Mouse (Mus musculus): ENCODE measurements around the gene Hoxc9.

The Hoxc9 gene

DNA sequence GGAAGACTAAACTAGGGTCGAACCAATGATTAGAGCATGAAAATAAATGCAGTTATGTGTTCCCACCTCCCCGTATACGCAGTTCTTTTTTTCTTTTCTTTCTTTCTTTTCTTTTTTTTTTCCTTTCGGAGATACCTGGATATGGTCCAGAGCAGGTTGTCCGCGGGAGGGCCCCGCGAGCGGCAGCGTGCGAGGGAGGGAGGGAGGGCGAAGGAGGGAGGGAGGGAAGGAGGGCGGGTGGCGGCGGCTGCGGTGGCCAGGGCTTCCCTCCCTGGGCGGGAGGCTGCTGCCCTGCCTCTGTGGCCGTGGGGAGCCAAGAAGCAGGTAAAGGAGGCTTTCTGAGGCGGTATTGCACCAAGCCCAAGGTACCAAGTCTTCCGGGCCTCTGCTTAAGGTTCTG lies at the start of gene Hoxc9:
Gene Hoxc9 (plus strand): TSS at position 269 of the 400 bp plus-strand sequence.
- DNase-seq (ENCODE audit: low spot score): no peak

GRCm38 (mm10) chr15:102927032-102927645 lies 49.1 kb upstream of the Hoxc9 start:
- no peak for DNase-seq (ENCODE audit: low spot score)

DNA sequence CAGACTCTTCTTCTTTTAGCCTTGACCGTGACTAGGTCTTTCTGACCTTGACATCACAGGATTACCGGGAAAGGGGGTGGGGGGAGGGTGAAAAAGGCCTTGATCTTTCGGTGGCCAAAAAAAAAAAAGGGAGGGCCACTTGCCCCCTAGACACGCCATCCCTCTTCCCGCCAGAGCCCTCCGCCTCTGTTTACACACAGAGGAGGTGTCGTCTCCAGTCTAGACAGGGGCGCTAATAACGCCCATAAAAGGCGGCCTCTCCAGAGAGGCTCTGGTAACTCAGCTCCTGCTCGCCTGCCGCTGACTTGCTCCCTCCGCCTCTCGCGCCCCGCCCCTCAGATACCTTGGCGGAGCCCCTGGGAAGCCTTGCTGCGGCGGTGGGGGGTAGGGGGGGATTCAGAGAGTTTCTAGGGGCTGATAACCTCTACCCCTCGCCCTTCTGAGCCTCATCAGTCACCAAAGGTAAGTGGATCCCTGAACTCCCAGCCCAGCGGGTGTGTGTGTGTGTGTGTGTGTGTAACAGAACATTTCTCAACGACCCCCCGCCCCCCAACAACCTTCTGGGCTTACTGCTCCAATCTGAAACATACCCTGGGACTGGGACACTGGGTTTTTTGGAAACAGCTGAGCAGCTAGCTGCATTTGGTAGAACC lies 44.4 kb upstream of the Hoxc9 start:
- DNase-seq (ENCODE audit: low spot score): no peak

GRCm38 (mm10) chr15:102934438-102934837 lies 41.8 kb upstream of the Hoxc9 start:
- DNase-seq (ENCODE audit: low spot score): no peak

- DNase-seq (ENCODE audit: low spot score): no peak
Measured at GRCm38 (mm10) chr15:102934897-102935296, 41.3 kb upstream of the Hoxc9 start.

- DNase-seq (ENCODE audit: low spot score): no peak
Measured at GRCm38 (mm10) chr15:102936279-102936972, 39.8 kb upstream of the Hoxc9 start, which contains the start of gene Hoxc12. Gene Hoxc12, plus strand, starts transcription at chr15:102936757.

GRCm38 (mm10) chr15:102937036-102937666 lies 39.1 kb upstream of the Hoxc9 start:
- no peak for DNase-seq (ENCODE audit: low spot score)

- no peak for DNase-seq (ENCODE audit: low spot score)
Measured at GRCm38 (mm10) chr15:102939256-102940155, 36.7 kb upstream of the Hoxc9 start.

- DNase-seq (ENCODE audit: low spot score): no peak
Measured at GRCm38 (mm10) chr15:102942739-102943467, 33.3 kb upstream of the Hoxc9 start.

- DNase-seq (ENCODE audit: low spot score): no peak
Measured at GRCm38 (mm10) chr15:102943468-102943813, 32.8 kb upstream of the Hoxc9 start.

GRCm38 (mm10) chr15:102945185-102946077 lies 30.8 kb upstream of the Hoxc9 start:
- DNase-seq (ENCODE audit: low spot score): no peak

- DNase-seq (ENCODE audit: low spot score): no peak
Measured at GRCm38 (mm10) chr15:102947276-102947675, 29.0 kb upstream of the Hoxc9 start.

DNA sequence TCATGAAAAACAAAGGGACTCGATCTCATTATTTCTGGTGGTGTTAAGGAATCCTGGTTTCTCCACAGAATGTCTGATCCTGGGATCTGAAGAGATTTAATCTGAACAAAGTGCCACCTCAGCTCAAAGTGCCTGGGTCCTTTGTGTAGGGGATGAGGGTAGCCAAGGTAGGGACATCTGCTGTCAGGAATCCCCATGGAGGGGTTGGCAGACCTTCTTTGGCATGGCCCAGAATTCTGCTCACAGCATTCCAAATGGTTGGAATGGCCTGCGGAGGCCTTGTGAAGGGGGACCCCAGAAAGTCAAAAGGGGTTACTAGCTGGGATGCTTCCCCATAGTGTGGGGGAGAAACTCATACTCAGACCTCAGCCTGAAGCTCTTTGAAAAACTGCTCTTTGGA lies 27.4 kb upstream of the Hoxc9 start:
- no peak for DNase-seq (ENCODE audit: low spot score)

DNA sequence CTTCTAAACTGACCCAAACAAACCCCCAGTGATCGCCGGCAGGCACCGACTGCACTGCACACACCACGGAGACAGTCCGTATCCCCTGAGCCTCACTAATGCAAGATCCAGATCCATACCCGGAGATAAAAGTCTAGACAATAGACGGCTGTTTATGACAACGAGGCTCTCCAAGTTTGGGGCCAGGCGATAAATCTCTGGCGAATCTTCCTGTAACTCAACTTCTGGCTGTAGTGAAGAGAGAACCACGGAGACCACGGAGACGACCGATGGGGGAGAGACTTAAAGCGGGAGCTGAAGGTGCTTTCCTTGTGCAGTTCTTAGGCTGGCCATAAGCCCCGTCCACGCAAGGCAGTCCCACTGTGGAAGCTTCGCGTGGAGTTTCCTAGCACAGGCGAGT lies 26.5 kb upstream of the Hoxc9 start:
- DNase-seq (ENCODE audit: low spot score): no peak

GRCm38 (mm10) chr15:102950877-102951276 lies 25.4 kb upstream of the Hoxc9 start:
- DNase-seq (ENCODE audit: low spot score): no peak

GRCm38 (mm10) chr15:102953561-102953960 lies 22.7 kb upstream of the Hoxc9 start:
- DNase-seq (ENCODE audit: low spot score): no peak

- DNase-seq (ENCODE audit: low spot score): no peak
Measured at GRCm38 (mm10) chr15:102954192-102955006, 21.8 kb upstream of the Hoxc9 start, which contains the start of gene Hoxc11. Gene Hoxc11, plus strand, starts transcription at chr15:102954427.

GRCm38 (mm10) chr15:102955007-102955382 lies 21.2 kb upstream of the Hoxc9 start:
- DNase-seq (ENCODE audit: low spot score): no peak

Measured in urinary bladder, postnatal 10 days (tissue).